Mouse (Mus musculus) forebrain, postnatal 0 days (tissue): Measurements from ENCODE around the gene Sfn. TPM values are rescaled to one million over a fixed set of nuclear protein-coding genes. Genes with fewer than 3 reads are reported as not detected.

ENCODE experiments used
- ATAC-seq: fragments of 200-750 bp; cut with Nextera tagmentation; 2 replicates; pipeline ENCODE4 v1.8.0; 2017; ENCODE audit warnings: mild to moderate bottlenecking, moderate library complexity
- DNase-seq: peaks from one replicate; pipeline ENCODE4 v3.0.0-alpha.2; 2015
- H3K27ac ChIP-seq: fragments of 300-500 bp; sonication (generic); 2 replicates; pipeline ENCODE4 v1.5.1; 2014; ENCODE audit warnings: low read depth, mild to moderate bottlenecking, antibody characterized with exemption, low read length, moderate library complexity, mixed read lengths
- H3K27me3 ChIP-seq: fragments of 300-500 bp; sonication (generic); 2 replicates; pipeline ENCODE4 v1.6.1; 2014; ENCODE audit warnings: mild to moderate bottlenecking, low read length, mixed read lengths; ENCODE audit not compliant: insufficient read depth
- H3K36me3 ChIP-seq: fragments of 300-500 bp; sonication (generic); 2 replicates; pipeline ENCODE4 v1.6.1; 2014; ENCODE audit warnings: mild to moderate bottlenecking, moderate library complexity; ENCODE audit not compliant: insufficient read depth
- H3K4me1 ChIP-seq: fragments of 300-500 bp; sonication (generic); 2 replicates; pipeline ENCODE4 v1.6.1; 2014; ENCODE audit warnings: antibody characterized with exemption; ENCODE audit not compliant: insufficient read depth
- H3K4me2 ChIP-seq: fragments of 300-500 bp; sonication (generic); 2 replicates; pipeline ENCODE4 v1.6.1; 2014; ENCODE audit warnings: low read depth, mild to moderate bottlenecking, moderate library complexity
- H3K4me3 ChIP-seq: fragments of 300-500 bp; sonication (generic); 2 replicates; pipeline ENCODE4 v1.5.1; 2014; ENCODE audit warnings: low read depth, low read length, mixed read lengths
- H3K9ac ChIP-seq: fragments of 300-500 bp; sonication (generic); 2 replicates; pipeline ENCODE4 v1.6.1; 2014; ENCODE audit warnings: mild to moderate bottlenecking
- H3K9me3 ChIP-seq: fragments of 300-500 bp; sonication (generic); 2 replicates; pipeline ENCODE4 v1.6.1; 2016; ENCODE audit warnings: low read length
- CTCF ChIP-seq: sonication (generic); IDR thresholded peaks from 2 replicates; pipeline ENCODE4 v1.5.1; 2016; ENCODE audit warnings: antibody characterized with exemption, control low read depth, low read depth
- WGBS: fragments of 180-500 bp; shearing (Covaris S2); extraction: QIAGEN DNeasy Blood & Tissue Kit; methylation state at CpG from one replicate; pipeline ENCODE4 v1.1.7; 2014; 5-methylcytosine and 5-hydroxymethylcytosine counted together
- polyA plus RNA-seq: library from polyadenylated mRNA; unstranded; fragments of >200 nt; fragmentation: Nextera tagmentation; extraction: Ambion mirVana; gene quantifications from 2 replicates; pipeline ENCODE4 v1.2.1, GENCODE M21; 2015
- total RNA-seq: library from RNA; depleted of rRNA; stranded (reverse); fragments of >200 nt; gene quantifications from 2 replicates; pipeline ENCODE4 v1.2.3, GENCODE M21; 2014

The Sfn gene
- total and polyA plus RNA-seq, 2 experiments from 2014 or later = 0.88 to 3.2 TPM

DNA sequence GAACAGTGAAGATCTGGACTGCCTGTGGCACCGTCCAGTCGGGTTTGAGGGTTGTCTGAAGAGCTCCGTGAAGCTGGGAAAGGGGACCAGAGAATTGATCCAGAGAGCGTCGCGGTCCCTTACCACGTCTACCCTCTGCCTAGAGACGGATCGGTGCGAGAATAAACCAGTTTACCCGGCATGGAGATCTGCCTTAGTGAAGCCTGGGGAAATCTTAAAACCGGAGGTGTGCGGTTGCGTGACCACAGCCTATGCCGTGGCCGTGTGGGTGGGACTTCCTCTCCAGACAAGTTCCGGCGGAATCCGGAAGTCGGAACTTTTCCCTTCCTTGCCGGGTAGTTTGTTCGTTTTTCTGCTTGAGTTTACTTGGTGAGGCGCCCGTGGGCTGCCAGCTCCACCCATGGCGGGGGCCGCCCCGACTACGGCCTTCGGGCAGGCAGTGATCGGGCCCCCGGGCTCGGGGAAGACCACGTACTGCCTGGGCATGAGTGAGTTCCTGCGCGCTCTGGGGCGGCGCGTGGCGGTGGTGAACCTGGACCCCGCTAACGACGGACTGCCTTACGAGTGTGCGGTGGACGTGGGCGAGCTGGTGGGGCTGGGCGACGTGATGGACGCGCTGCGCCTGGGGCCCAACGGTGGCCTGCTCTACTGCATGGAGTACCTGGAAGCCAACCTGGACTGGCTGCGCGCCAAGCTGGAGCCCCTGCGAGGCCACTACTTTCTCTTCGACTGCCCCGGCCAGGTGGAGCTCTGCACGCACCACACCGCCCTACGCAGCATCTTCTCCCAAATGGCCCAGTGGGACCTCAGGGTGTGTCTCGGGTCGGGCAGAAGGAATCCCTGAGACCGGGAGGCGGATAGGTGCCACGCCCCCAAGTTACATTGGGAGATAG lies 17.7 kb downstream of the Sfn start, which contains the start of gene Gpn2:
Gene Gpn2 (plus strand): TSS at position 304 of the 893 bp plus-strand sequence.
- H3K9ac ChIP-seq = peak within 1 kb of the TSS; percentile 88
- peak within 1 kb of the TSS; percentile 79 for H3K4me3 ChIP-seq
- no peaks in the 10 kb centered on the region for H3K9me3 ChIP-seq
- TF ChIP-seq CTCF = no peak
- peaks cover 42% of the 10 kb centered on the region for H3K36me3 ChIP-seq
- peak within 1 kb of the TSS; percentile 89 for H3K27ac ChIP-seq
- ATAC-seq (peak; percentile 98), DNase-seq (peak; percentile 86)
- H3K4me1 ChIP-seq = peaks cover 5% of the 10 kb centered on the region
- H3K4me2 ChIP-seq = peak within 1 kb of the TSS; percentile 99
- 5% methylated on average over 65 of the region's 65 CpGs for WGBS
- no peaks in the 10 kb centered on the region for H3K27me3 ChIP-seq

DNA sequence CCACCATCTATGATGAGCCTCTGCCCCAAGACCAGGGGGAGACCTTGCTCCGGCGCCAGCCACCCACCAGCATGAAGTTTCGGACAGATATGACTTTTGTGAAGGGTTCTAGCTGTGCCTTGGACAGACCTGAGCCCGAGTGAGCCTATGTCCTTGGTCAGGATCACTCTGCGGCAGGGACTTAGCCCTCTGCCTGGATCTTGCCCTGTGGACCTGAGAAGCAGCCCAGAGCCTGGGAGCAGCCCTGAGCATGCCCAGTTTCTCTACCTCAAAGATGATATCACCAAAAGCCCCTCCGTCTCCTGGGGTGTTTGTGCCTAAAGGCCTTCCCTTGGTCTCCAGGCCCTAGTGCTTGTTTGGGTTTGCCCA lies 18.3 kb downstream of the Sfn start:
- Histone ChIP-seq H3K4me3 (peak overlapping the region; percentile 79), H3K4me1 (peaks cover 5% of the 10 kb centered on the region), H3K9ac (peak overlapping the region; percentile 88), H3K4me2 (peak overlapping the region; percentile 99), H3K27ac (peak overlapping the region; percentile 89), H3K36me3 (peaks cover 44% of the 10 kb centered on the region), H3K27me3 (no peaks in the 10 kb centered on the region), H3K9me3 (no peaks in the 10 kb centered on the region)
- WGBS = 69% methylated on average over 6 of the region's 6 CpGs
- DNase-seq = no peak
- no peak for TF ChIP-seq CTCF
- no peak for ATAC-seq

DNA sequence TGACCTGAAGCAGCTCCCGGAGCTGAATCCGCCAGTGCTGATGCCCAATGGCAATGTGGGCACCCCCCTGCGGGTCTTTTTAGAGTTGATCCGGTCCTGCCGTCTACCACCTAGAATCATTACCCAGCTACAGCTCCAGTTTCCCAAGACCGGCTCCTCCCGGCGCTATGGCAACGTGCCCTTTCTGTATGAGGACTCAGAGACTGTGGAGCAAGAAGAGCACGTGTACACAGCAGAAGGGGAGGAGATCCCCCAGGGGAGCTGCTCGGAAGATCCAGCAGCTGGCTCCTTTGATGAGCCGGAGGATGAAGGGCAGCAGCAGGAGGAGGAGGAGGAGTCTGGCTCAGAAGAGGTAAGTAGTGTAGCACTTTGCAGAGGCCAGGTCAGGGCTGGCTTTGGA lies 24.0 kb downstream of the Sfn start:
- Histone ChIP-seq H3K9me3 (no peaks in the 10 kb centered on the region), H3K27ac (no peak overlapping the region), H3K36me3 (peaks cover 44% of the 10 kb centered on the region), H3K4me2 (no peak overlapping the region), H3K4me1 (no peaks in the 10 kb centered on the region), H3K9ac (no peak overlapping the region), H3K27me3 (no peaks in the 10 kb centered on the region), H3K4me3 (no peak overlapping the region)
- ATAC-seq (no peak), DNase-seq (no peak)
- WGBS = 75% methylated on average over 12 of the region's 12 CpGs
- TF ChIP-seq CTCF = no peak

DNA sequence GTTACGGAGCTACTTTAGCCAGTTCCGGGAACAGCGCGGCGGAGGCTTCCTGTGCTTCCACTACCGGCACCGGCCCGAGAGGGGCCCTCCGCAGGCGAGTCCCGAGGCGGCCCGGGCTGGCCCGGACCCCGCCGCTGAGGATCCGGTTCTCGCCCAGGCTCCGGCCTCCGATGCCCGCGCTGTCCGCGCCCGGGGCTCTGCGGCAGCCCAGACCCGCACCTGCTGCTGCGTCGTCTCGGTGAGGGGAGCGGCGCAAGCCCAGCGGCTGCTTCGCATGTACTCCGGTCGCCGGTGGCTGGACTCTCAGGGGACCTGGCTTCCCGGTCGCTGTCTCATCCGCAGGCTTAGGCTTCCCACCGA lies 27.1 kb downstream of the Sfn start:
- H3K27ac ChIP-seq = peak overlapping the region; percentile 73
- DNase-seq (no peak), ATAC-seq (peak; percentile 62)
- H3K4me1 ChIP-seq = no peaks in the 10 kb centered on the region
- H3K9ac ChIP-seq = peak overlapping the region; percentile 73
- peaks cover 21% of the 10 kb centered on the region for H3K36me3 ChIP-seq
- under 1% methylated on average over 38 of the region's 41 CpGs for WGBS
- H3K4me3 ChIP-seq = peak overlapping the region; percentile 86
- no peak for TF ChIP-seq CTCF
- H3K9me3 ChIP-seq = no peaks in the 10 kb centered on the region
- H3K4me2 ChIP-seq = peak overlapping the region; percentile 82
- H3K27me3 ChIP-seq = no peaks in the 10 kb centered on the region

DNA sequence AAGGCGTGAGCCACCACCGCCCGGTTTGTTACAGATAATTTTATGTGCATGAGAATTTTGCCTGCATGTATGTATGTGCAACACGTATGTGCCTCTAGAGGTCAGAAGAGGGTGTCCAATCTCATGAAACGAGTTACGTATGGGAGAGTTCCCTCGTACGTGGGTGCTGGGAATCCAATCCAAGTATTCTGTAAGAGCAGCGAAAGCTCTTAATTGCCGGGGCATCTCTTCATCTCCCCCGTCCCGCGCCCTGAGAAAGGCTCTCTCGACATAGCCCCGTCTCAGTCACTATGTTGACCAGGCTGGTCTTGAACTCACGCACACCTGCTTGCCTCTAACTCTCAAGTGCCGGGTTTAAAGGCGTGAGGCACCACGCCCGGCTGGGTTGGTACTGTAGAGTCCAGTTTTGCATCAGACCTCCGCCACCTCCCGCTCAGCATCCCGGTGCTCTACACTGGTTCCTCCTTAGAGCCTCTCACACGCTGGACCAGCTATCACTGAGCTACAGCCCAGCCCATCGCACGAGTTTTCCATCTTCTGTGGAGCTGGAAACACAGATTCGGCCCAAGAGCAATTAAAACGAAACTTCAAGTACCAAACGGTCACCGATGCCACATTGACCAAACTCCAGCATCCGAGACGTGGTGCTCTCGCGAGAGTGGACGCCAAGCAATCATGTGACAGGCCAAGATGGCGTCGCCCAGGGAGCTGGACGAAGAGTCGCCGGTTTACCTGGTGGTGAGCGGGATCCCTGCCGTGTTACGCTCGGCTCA lies 27.7 kb downstream of the Sfn start, which contains the start of gene Gpatch3:
Gene Gpatch3 (plus strand): TSS at position 676 of the 773 bp plus-strand sequence.
- Histone ChIP-seq H3K36me3 (peaks cover 15% of the 10 kb centered on the region), H3K27me3 (no peaks in the 10 kb centered on the region), H3K27ac (peak within 1 kb of the TSS; percentile 73), H3K4me1 (no peaks in the 10 kb centered on the region), H3K4me3 (peak within 1 kb of the TSS; percentile 86), H3K9ac (peak within 1 kb of the TSS; percentile 73), H3K4me2 (peak within 1 kb of the TSS; percentile 82), H3K9me3 (no peaks in the 10 kb centered on the region)
- 5% methylated on average over 44 of the region's 44 CpGs for WGBS
- DNase-seq (peak; percentile 95), ATAC-seq (peak; percentile 95)
- TF ChIP-seq CTCF = peak; percentile 46

DNA sequence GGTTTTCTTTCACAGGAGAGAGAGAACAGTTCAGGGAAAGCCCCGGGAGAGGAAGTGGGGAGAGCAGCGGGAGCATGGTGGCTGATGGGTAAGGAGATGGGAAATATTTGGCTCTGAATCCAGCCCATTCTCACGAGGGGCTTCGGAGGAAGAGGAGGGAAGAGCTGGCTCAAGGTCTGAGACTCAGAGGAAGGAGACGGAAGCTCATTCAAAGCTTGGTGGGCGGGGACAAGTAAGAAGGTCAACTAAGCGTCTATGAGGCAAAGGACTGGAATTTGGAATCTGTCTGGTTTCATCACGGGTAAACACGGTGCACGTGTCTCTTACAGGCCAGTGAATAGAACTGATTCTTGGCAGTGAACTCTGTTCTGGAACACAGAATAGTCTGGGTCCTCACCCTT lies 31.9 kb downstream of the Sfn start:
- Histone ChIP-seq H3K4me2 (no peak overlapping the region), H3K9me3 (no peaks in the 10 kb centered on the region), H3K27ac (no peak overlapping the region), H3K4me1 (no peaks in the 10 kb centered on the region), H3K36me3 (no peaks in the 10 kb centered on the region), H3K4me3 (no peak overlapping the region), H3K9ac (no peak overlapping the region), H3K27me3 (no peaks in the 10 kb centered on the region)
- no peak for DNase-seq
- no peak for TF ChIP-seq CTCF
- no peak for ATAC-seq
- WGBS = 59% methylated on average over 10 of the region's 10 CpGs
